Mouse (Mus musculus) urinary bladder, postnatal 0 days (tissue): ENCODE measurements around the gene Cklf. TPM values are rescaled to one million over a fixed set of nuclear protein-coding genes. Genes with fewer than 3 reads are reported as not detected.

ENCODE experiments used
- polyA plus RNA-seq: library from polyadenylated mRNA; unstranded; fragments of >200 nt; fragmentation: Nextera tagmentation; extraction: Ambion mirVana; gene quantifications from 2 replicates; pipeline ENCODE4 v1.2.1, GENCODE M21; 2015

The Cklf gene
- 46.4 and 49.0 TPM in 2 replicates for polyA plus RNA-seq

GRCm38 (mm10) chr8:104250439-104251367 lies at the start of gene Cklf:
Gene Cklf (plus strand): TSS chr8:104250861.

DNA sequence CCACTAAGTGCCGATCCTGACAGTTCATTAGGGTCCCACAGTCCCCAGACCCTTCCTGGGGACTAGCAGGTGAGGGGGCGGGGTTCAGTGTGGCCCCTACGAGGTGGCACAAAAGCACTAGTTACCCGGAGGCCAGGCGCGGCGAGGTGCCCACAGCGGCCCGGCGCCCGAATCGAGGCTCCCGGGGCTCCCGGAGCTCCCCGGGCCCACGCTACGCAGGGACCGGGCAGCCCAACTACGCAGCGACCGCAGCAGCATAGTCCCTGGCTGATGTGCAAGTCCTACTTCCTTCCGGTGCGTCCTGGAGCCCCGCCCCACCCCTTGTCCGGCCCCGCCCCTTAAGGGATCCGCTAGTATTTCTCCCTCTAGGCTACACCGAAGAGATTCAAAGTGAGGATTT lies 2.4 kb upstream of the Cklf start, which contains the start of gene Tk2:
Gene Tk2, minus strand, starts transcription at position 283 of the 400 bp plus-strand sequence.

GRCm38 (mm10) chr8:104293081-104293480 lies 42.4 kb downstream of the Cklf start, which contains the start of gene Cmtm2a:
Gene Cmtm2a (minus strand): TSS chr8:104293181.

GRCm38 (mm10) chr8:104309441-104310155 lies 58.9 kb downstream of the Cklf start, which contains the start of the genes Gm45711 and Cmtm1:
Gene Gm45711 (minus strand): TSS chr8:104310081.
Gene Cmtm1 (minus strand): TSS chr8:104310145.

Other genes starting within 250 kb of the Cklf start
- 13.7 and 14.1 TPM in 2 replicates for gene Cdh5, start 149.2 kb upstream of the Cklf start, polyA plus RNA-seq
- 4.9 and 7.0 TPM in 2 replicates for gene Bean1, start 80.4 kb upstream of the Cklf start, polyA plus RNA-seq
- 13.2 and 14.4 TPM in 2 replicates for gene Tk2, start 2.3 kb upstream of the Cklf start, polyA plus RNA-seq
- not detected in 2 replicates for gene Cmtm2a, start 42.3 kb downstream of the Cklf start, polyA plus RNA-seq
- not detected in 2 replicates for gene Gm45711, start 59.2 kb downstream of the Cklf start, polyA plus RNA-seq
- not detected in 2 replicates for gene Cmtm1, start 59.3 kb downstream of the Cklf start, polyA plus RNA-seq
- not detected in 2 replicates for gene Gm11020, start 70.7 kb downstream of the Cklf start, polyA plus RNA-seq
- gene Cmtm2b, start 71.4 kb downstream of the Cklf start, polyA plus RNA-seq, result not detected in 2 replicates
- gene Cmtm3, start 88.5 kb downstream of the Cklf start, polyA plus RNA-seq, result 66.2 and 73.0 TPM in 2 replicates
- gene Cmtm4, start 144.9 kb downstream of the Cklf start, polyA plus RNA-seq, result 2.3 and 2.7 TPM in 2 replicates
- 40.6 and 51.3 TPM in 2 replicates for gene Dync1li2, start 192.2 kb downstream of the Cklf start, polyA plus RNA-seq